Mouse (Mus musculus) heart, embryonic 12.5 days (tissue): ENCODE results near the gene Icam2. TPM values are rescaled to one million over a fixed set of nuclear protein-coding genes. Genes with fewer than 3 reads are reported as not detected.
"Not testable (repeated sequence)": the region's sequence is repeated elsewhere in the genome, so short reads cannot be mapped to it uniquely, and the experiment has no call there.

Experiments used
- ATAC-seq: fragments of 200-750 bp; cut with Nextera tagmentation; 2 replicates; pipeline ENCODE4 v1.8.0; 2017; ENCODE audit warnings: moderate TSS enrichment, moderate library complexity; ENCODE audit not compliant: insufficient number of reproducible peaks, low FRiP score
- H3K27ac ChIP-seq: fragments of 300-500 bp; sonication (generic); 2 replicates; pipeline ENCODE4 v1.5.1; 2016; ENCODE audit warnings: mild to moderate bottlenecking, moderate library complexity; ENCODE audit not compliant: poor library complexity, severe bottlenecking
- H3K27me3 ChIP-seq: fragments of 300-500 bp; sonication (generic); replicated peaks from 2 replicates; pipeline ENCODE4 v1.6.1; 2016; ENCODE audit warnings: mild to moderate bottlenecking, moderate library complexity
- H3K36me3 ChIP-seq: fragments of 300-500 bp; sonication (generic); 2 replicates; pipeline ENCODE4 v1.6.1; 2016; ENCODE audit warnings: mild to moderate bottlenecking, moderate library complexity
- H3K4me1 ChIP-seq: fragments of 300-500 bp; sonication (generic); replicated peaks from 2 replicates; pipeline ENCODE4 v1.6.1; 2016; ENCODE audit warnings: mild to moderate bottlenecking
- H3K4me2 ChIP-seq: fragments of 300-500 bp; sonication (generic); 2 replicates; pipeline ENCODE4 v1.6.1; 2016; ENCODE audit warnings: mild to moderate bottlenecking, moderate library complexity
- H3K4me3 ChIP-seq: fragments of 300-500 bp; sonication (generic); 2 replicates; pipeline ENCODE4 v1.5.1; 2016; ENCODE audit warnings: mild to moderate bottlenecking
- H3K9ac ChIP-seq: fragments of 300-500 bp; sonication (generic); 2 replicates; pipeline ENCODE4 v1.6.1; 2016; ENCODE audit warnings: mild to moderate bottlenecking, moderate library complexity
- H3K9me3 ChIP-seq: fragments of 300-500 bp; sonication (generic); replicated peaks from 2 replicates; pipeline ENCODE4 v1.6.1; 2016; ENCODE audit warnings: mild to moderate bottlenecking, moderate library complexity
- WGBS: fragments of 180-500 bp; shearing (Covaris S2); methylation state at CpG from one replicate; pipeline ENCODE4 v1.1.7; 2016; 5-methylcytosine and 5-hydroxymethylcytosine counted together
- polyA plus RNA-seq: library from polyadenylated mRNA; unstranded; fragments of >200 nt; fragmentation: Nextera tagmentation; extraction: Ambion mirVana; gene quantifications from 2 replicates; pipeline ENCODE4 v1.2.1, GENCODE M21; 2016

Gene Icam2
- polyA plus RNA-seq, 1 experiment from 2014 or later, result 59.7 TPM

- Histone ChIP-seq H3K4me1 (peaks cover 11% of the 10 kb centered on the region), H3K9ac (no peak overlapping the region), H3K27ac (no peak overlapping the region), H3K4me2 (no peak overlapping the region), H3K4me3 (no peak overlapping the region), H3K27me3 (peaks cover 3% of the 10 kb centered on the region; the same call in 1 of the 2 replicates), H3K9me3 (no peaks in the 10 kb centered on the region), H3K36me3 (no peaks in the 10 kb centered on the region)
- ATAC-seq, result no peak
- WGBS, result 74% methylated on average over 6 of the region's 6 CpGs
These were observed 38.1 kb downstream of the Icam2 start for GRCm38 (mm10) chr11:106349772-106350171.

- Histone ChIP-seq H3K4me3 (no peak overlapping the region), H3K27ac (no peak overlapping the region; the same call in 1 of the 2 replicates), H3K4me2 (no peak overlapping the region), H3K36me3 (no peaks in the 10 kb centered on the region), H3K27me3 (0 out of 2 replicates have a peak, but pooled peaks cover 3% of the 10 kb centered on the region), H3K9ac (no peak overlapping the region), H3K9me3 (no peaks in the 10 kb centered on the region), H3K4me1 (peaks cover 9% of the 10 kb centered on the region)
- 39% methylated on average over 6 of the region's 6 CpGs for WGBS
- ATAC-seq, result no peak
These were observed 43.0 kb downstream of the Icam2 start for GRCm38 (mm10) chr11:106344910-106345309.

- WGBS, result 64% methylated on average over 9 of the region's 9 CpGs
- no peak for ATAC-seq
- H3K4me1 ChIP-seq, result peaks cover 9% of the 10 kb centered on the region
- no peak overlapping the region for H3K4me3 ChIP-seq
- no peaks in the 10 kb centered on the region for H3K9me3 ChIP-seq
- H3K4me2 ChIP-seq, result no peak overlapping the region
- 0 out of 2 replicates have a peak, but pooled peaks cover 5% of the 10 kb centered on the region for H3K27me3 ChIP-seq
- H3K9ac ChIP-seq, result no peak overlapping the region
- H3K27ac ChIP-seq, result no peak overlapping the region
- H3K36me3 ChIP-seq, result no peaks in the 10 kb centered on the region
These were observed 46.8 kb downstream of the Icam2 start for GRCm38 (mm10) chr11:106340990-106341520.

- H3K27ac ChIP-seq, H3K4me1 ChIP-seq, H3K27me3 ChIP-seq, H3K36me3 ChIP-seq, H3K4me2 ChIP-seq, H3K9me3 ChIP-seq, H3K4me3 ChIP-seq, ATAC-seq, H3K9ac ChIP-seq: not testable (repeated sequence)
- WGBS, result 80% methylated on average over 4 of the region's 4 CpGs
These were observed 48.6 kb downstream of the Icam2 start for GRCm38 (mm10) chr11:106339323-106339722.

GRCm38 (mm10) chr11:106338870-106339269 is 49.0 kb downstream of the Icam2 start:
- WGBS, result 76% methylated on average over 7 of the region's 7 CpGs

GRCm38 (mm10) chr11:106338029-106338428 is 49.8 kb downstream of the Icam2 start:
- Histone ChIP-seq H3K9ac (no peak overlapping the region), H3K27ac (no peak overlapping the region), H3K4me3 (no peak overlapping the region), H3K4me2 (no peak overlapping the region), H3K36me3 (no peaks in the 10 kb centered on the region), H3K4me1 (peaks cover 15% of the 10 kb centered on the region), H3K27me3 (0 out of 2 replicates have a peak, but pooled peaks cover 5% of the 10 kb centered on the region), H3K9me3 (no peaks in the 10 kb centered on the region)
- ATAC-seq, result no peak
- WGBS, result 76% methylated on average over 5 of the region's 5 CpGs

More at GRCm38 (mm10) chr11:106338870-106339269, 49.0 kb downstream of the Icam2 start:
- no peak for ATAC-seq
- H3K27me3 ChIP-seq, result 0 out of 2 replicates have a peak, but pooled peaks cover 5% of the 10 kb centered on the region
- H3K4me2 ChIP-seq, result no peak overlapping the region
- no peaks in the 10 kb centered on the region for H3K9me3 ChIP-seq
- peaks cover 12% of the 10 kb centered on the region for H3K4me1 ChIP-seq
- no peak overlapping the region for H3K27ac ChIP-seq
- no peak overlapping the region for H3K9ac ChIP-seq
- H3K4me3 ChIP-seq, result no peak overlapping the region
- H3K36me3 ChIP-seq, result no peaks in the 10 kb centered on the region

DNA sequence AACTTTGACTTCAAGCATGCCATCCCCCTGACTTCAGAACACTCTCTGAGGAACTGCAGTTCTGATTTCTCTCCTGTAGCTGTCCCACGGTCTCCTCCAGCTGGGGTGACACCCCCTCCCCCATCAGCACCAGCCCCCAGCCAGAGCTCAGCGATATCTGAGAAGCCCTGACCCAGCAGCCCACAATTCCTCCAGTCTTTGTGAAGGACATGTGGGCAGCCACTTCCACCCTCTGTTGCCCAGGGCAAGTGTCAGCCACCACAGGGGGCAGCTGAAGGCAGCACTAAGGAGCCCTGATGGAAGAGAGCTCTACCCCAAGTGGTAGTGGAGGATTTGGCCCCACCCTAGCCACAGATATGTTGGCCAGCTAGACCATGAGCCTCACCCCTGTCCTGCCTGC is 53.8 kb downstream of the Icam2 start:
- 0 out of 2 replicates have a peak, but pooled peaks cover 5% of the 10 kb centered on the region for H3K27me3 ChIP-seq
- peaks cover 27% of the 10 kb centered on the region for H3K4me1 ChIP-seq
- no peak for ATAC-seq
- H3K4me3 ChIP-seq, result no peak overlapping the region
- no peak overlapping the region for H3K4me2 ChIP-seq
- H3K9me3 ChIP-seq, result no peaks in the 10 kb centered on the region
- H3K27ac ChIP-seq, result no peak overlapping the region
- no peak overlapping the region for H3K9ac ChIP-seq
- H3K36me3 ChIP-seq, result no peaks in the 10 kb centered on the region
- 7% methylated on average over 2 of the region's 2 CpGs for WGBS

DNA sequence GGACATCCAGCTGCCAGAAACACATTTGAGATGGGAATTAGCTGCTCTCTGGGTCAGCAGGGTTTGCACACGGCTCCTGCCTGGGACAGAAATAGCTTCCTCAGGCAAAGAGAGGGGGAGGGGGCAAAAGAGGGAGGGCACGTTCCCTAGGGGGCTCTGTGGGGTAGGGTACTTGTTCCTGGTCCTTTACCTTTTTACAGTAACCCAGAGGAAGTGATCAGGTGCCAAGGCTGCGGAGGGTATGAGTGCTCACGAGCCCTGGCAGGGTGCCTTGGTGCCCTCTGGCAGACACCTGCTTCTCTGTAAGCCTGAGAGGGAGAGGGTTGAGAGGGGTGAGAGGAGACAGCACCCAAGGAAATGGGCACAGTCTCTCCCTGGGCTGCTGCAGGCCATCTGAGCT is 55.4 kb downstream of the Icam2 start:
- no peak overlapping the region for H3K4me3 ChIP-seq
- H3K9ac ChIP-seq, result no peak overlapping the region
- no peaks in the 10 kb centered on the region for H3K9me3 ChIP-seq
- no peak for ATAC-seq
- H3K27ac ChIP-seq, result 0 out of 2 replicates have a peak overlapping the region, but pooled peaks have one; percentile 15
- H3K4me1 ChIP-seq, result peaks cover 36% of the 10 kb centered on the region
- no peaks in the 10 kb centered on the region for H3K36me3 ChIP-seq
- 0 out of 2 replicates have a peak, but pooled peaks cover 5% of the 10 kb centered on the region for H3K27me3 ChIP-seq
- 46% methylated on average over 4 of the region's 4 CpGs for WGBS
- H3K4me2 ChIP-seq, result no peak overlapping the region

- Histone ChIP-seq H3K9me3 (no peaks in the 10 kb centered on the region), H3K27me3 (no peaks in the 10 kb centered on the region), H3K4me1 (peaks cover 46% of the 10 kb centered on the region), H3K4me2 (peak overlapping the region; percentile 36), H3K36me3 (no peaks in the 10 kb centered on the region), H3K27ac (peak overlapping the region; percentile 69), H3K4me3 (no peak overlapping the region), H3K9ac (no peak overlapping the region)
- 58% methylated on average over 7 of the region's 7 CpGs for WGBS
- no peak for ATAC-seq
These were observed 58.2 kb downstream of the Icam2 start for GRCm38 (mm10) chr11:106329682-106330081.

- Histone ChIP-seq H3K9ac (no peak overlapping the region), H3K9me3 (no peaks in the 10 kb centered on the region), H3K4me3 (no peak overlapping the region), H3K36me3 (no peaks in the 10 kb centered on the region), H3K4me1 (peaks cover 45% of the 10 kb centered on the region), H3K27ac (peak overlapping the region; percentile 69), H3K27me3 (no peaks in the 10 kb centered on the region), H3K4me2 (peak overlapping the region; percentile 36)
- 22% methylated on average over 6 of the region's 6 CpGs for WGBS
- no peak for ATAC-seq
These were observed 58.7 kb downstream of the Icam2 start for GRCm38 (mm10) chr11:106329128-106329527.

- Histone ChIP-seq H3K4me2 (peak overlapping the region; percentile 36; the same call in 1 of the 2 replicates), H3K9ac (no peak overlapping the region), H3K9me3 (no peaks in the 10 kb centered on the region), H3K4me3 (no peak overlapping the region), H3K36me3 (no peaks in the 10 kb centered on the region), H3K4me1 (peaks cover 40% of the 10 kb centered on the region), H3K27me3 (no peaks in the 10 kb centered on the region), H3K27ac (no peak overlapping the region)
- no peak for ATAC-seq
- 23% methylated on average over 5 of the region's 5 CpGs for WGBS
These were observed 59.4 kb downstream of the Icam2 start for GRCm38 (mm10) chr11:106328521-106328920.
